Comparison of ENCODE assay signal across 9 mouse cellular contexts in genomic region chr11:100769980-100770379, GRCm38 (mm10). TPM values are rescaled to one million over a fixed set of nuclear protein-coding genes. Genes with fewer than 3 reads are reported as not detected.
DNase-seq lines count a peak whose midpoint lies in the region; ATAC-seq lines count a peak whose summit lies in the region.
"Had no signal": no experiment of that assay in that cellular context is flagged by ENCODE, and none has a peak within 500 bp of the region (broad histone marks: within the 10 kb centered on the region; RNA-seq: fewer than 3 reads in every experiment).

No protein-coding gene starts in this region.

- peak overlapping the region; percentile 75 for H3K4me2 ChIP-seq in heart, embryonic 16.5 days (ENCODE audit: low read depth, low read length)
- H3K4me2 ChIP-seq in hindbrain, embryonic 11.5 days (replicated peaks; ENCODE audit: low read depth, low read length): no peak overlapping the region; the same call in 1 of the 2 replicates
- peak overlapping the region; percentile 46 for H3K4me2 ChIP-seq in midbrain, embryonic 12.5 days (replicated peaks)

- H3K36me3 ChIP-seq in heart, embryonic 16.5 days (ENCODE audit: control insufficient read depth, insufficient read depth): 0 out of 2 replicates have a peak, but pooled peaks cover 2% of the 10 kb centered on the region
- no peaks in the 10 kb centered on the region for H3K36me3 ChIP-seq in hindbrain, embryonic 11.5 days (ENCODE audit: control insufficient read depth, insufficient read depth, low read length)
- H3K36me3 ChIP-seq in midbrain, embryonic 12.5 days: no peaks in the 10 kb centered on the region

- H3K4me3 ChIP-seq in heart, embryonic 16.5 days (ENCODE audit: low read length): peak overlapping the region; percentile 68
- peak overlapping the region; percentile 34; the same call in 1 of the 2 replicates for H3K4me3 ChIP-seq in hindbrain, embryonic 11.5 days (ENCODE audit: low read depth, low read length)
- peak overlapping the region; percentile 42; the same call in 1 of the 2 replicates for H3K4me3 ChIP-seq in midbrain, embryonic 12.5 days

- WGBS in heart, embryonic 16.5 days: 47% methylated on average over 6 of the region's 6 CpGs
- 58% methylated on average over 6 of the region's 6 CpGs for WGBS in hindbrain, embryonic 11.5 days
- WGBS in midbrain, embryonic 12.5 days: 65% methylated on average over 6 of the region's 6 CpGs

- H3K9ac ChIP-seq in heart, embryonic 16.5 days (ENCODE audit: low read length): peak overlapping the region; percentile 83
- no peak overlapping the region for H3K9ac ChIP-seq in hindbrain, embryonic 11.5 days (ENCODE audit: low read depth, low read length)
- no peak overlapping the region; the same call in 1 of the 2 replicates for H3K9ac ChIP-seq in midbrain, embryonic 12.5 days (replicated peaks)

- ATAC-seq in heart, embryonic 16.5 days (replicated peaks; ENCODE audit: extremely low read depth, insufficient read depth, low FRiP score): no peak
- ATAC-seq in hindbrain, embryonic 11.5 days (ENCODE audit: low FRiP score): no peak
- no peak for ATAC-seq in midbrain, embryonic 12.5 days (ENCODE audit: low FRiP score, low read depth)

- H3K4me1 ChIP-seq in heart, embryonic 16.5 days (ENCODE audit: control insufficient read depth, insufficient read depth, low read length): peaks cover 9% of the 10 kb centered on the region; the same call in 1 of the 2 replicates
- H3K4me1 ChIP-seq in hindbrain, embryonic 11.5 days (replicated peaks; ENCODE audit: control insufficient read depth, insufficient read depth, low read length): no peaks in the 10 kb centered on the region
- H3K4me1 ChIP-seq in midbrain, embryonic 12.5 days: peaks cover 9% of the 10 kb centered on the region; the same call in 1 of the 2 replicates

- no peak for DNase-seq in heart, postnatal 10 days
- DNase-seq in MN1 (ENCODE audit: low spot score): peak; percentile 56
- DNase-seq in hindbrain, embryonic 11.5 days (ENCODE audit: low spot score): no peak
- no peak for DNase-seq in adrenal gland, adult (ENCODE audit: inconsistent age in 2 of 2, low spot score in 1 of 2)
- DNase-seq in ovary, postnatal 36 days (ENCODE audit: low spot score): no peak
- no peak for DNase-seq in embryo, embryonic 9.5 days (ENCODE audit: extremely low spot score)

- H3K9me3 ChIP-seq in heart, embryonic 16.5 days (replicated peaks; ENCODE audit: control insufficient read depth, low read length): no peaks in the 10 kb centered on the region
- H3K9me3 ChIP-seq in hindbrain, embryonic 11.5 days (ENCODE audit: control insufficient read depth, low read length): no peaks in the 10 kb centered on the region
- H3K9me3 ChIP-seq in midbrain, embryonic 12.5 days: no peaks in the 10 kb centered on the region

- H3K27me3 ChIP-seq in heart, embryonic 16.5 days (ENCODE audit: control insufficient read depth, insufficient read depth, low read length): no peaks in the 10 kb centered on the region
- no peaks in the 10 kb centered on the region for H3K27me3 ChIP-seq in hindbrain, embryonic 11.5 days (ENCODE audit: control insufficient read depth, insufficient read depth, low read length)
- no peaks in the 10 kb centered on the region for H3K27me3 ChIP-seq in midbrain, embryonic 12.5 days

- intact Hi-C loops in heart, postnatal 10 days (cut with DNase I): no loop called here

- H3K27ac ChIP-seq in heart, embryonic 16.5 days (ENCODE audit: low read length): no peak overlapping the region
- H3K27ac ChIP-seq in hindbrain, embryonic 11.5 days (ENCODE audit: low read depth, low read length): no peak overlapping the region
- no peak overlapping the region for H3K27ac ChIP-seq in midbrain, embryonic 12.5 days (replicated peaks)

RNA-seq across cellular contexts. Expression of gene Ghdc, which starts 0.8 kb away (rescaled TPM):
- 7.1 and 7.7 TPM in 2 replicates for polyA plus RNA-seq in heart, embryonic 16.5 days (2015; fragmentation: Nextera tagmentation; extraction: Ambion mirVana)
- total RNA-seq in heart, postnatal 10 days (2021): 10 to 100 TPM; 10.4 to 12.6 TPM
- polyA plus RNA-seq in hindbrain, embryonic 11.5 days (2014; fragmentation: Nextera tagmentation; extraction: Ambion mirVana): 1.1 and 2.1 TPM in 2 replicates
- 3.7 and 5.1 TPM in 2 replicates for polyA plus RNA-seq in midbrain, embryonic 12.5 days (2016; fragmentation: Nextera tagmentation; extraction: Ambion mirVana)

RNA-seq across cellular contexts. Expression of gene Hcrt, which starts 7.2 kb away (rescaled TPM):
- not detected in 2 replicates for polyA plus RNA-seq in heart, embryonic 16.5 days (2015; fragmentation: Nextera tagmentation; extraction: Ambion mirVana)
- not detected for total RNA-seq in heart, postnatal 10 days (2021)
- not detected in 2 replicates for polyA plus RNA-seq in hindbrain, embryonic 11.5 days (2014; fragmentation: Nextera tagmentation; extraction: Ambion mirVana)
- polyA plus RNA-seq in midbrain, embryonic 12.5 days (2016; fragmentation: Nextera tagmentation; extraction: Ambion mirVana): not detected in 2 replicates
- total RNA-seq: layer of hippocampus, postnatal 14 days had no signal

RNA-seq across cellular contexts. Expression of gene Kcnh4, which starts 10.2 kb away (rescaled TPM):
- polyA plus RNA-seq in heart, embryonic 16.5 days (2015; fragmentation: Nextera tagmentation; extraction: Ambion mirVana): not detected in 2 replicates
- not detected for total RNA-seq in heart, postnatal 10 days (2021)
- polyA plus RNA-seq in hindbrain, embryonic 11.5 days (2014; fragmentation: Nextera tagmentation; extraction: Ambion mirVana): 3.8 and 5.7 TPM in 2 replicates
- 6.1 and 6.9 TPM in 2 replicates for polyA plus RNA-seq in midbrain, embryonic 12.5 days (2016; fragmentation: Nextera tagmentation; extraction: Ambion mirVana)

RNA-seq across cellular contexts. Expression of gene Rab5c, which starts 32.0 kb away (rescaled TPM):
- 17.9 and 19.9 TPM in 2 replicates for polyA plus RNA-seq in heart, embryonic 16.5 days (2015; fragmentation: Nextera tagmentation; extraction: Ambion mirVana)
- total RNA-seq in heart, postnatal 10 days (2021): 10 to 100 TPM; 85.3 to 97.8 TPM
- polyA plus RNA-seq in hindbrain, embryonic 11.5 days (2014; fragmentation: Nextera tagmentation; extraction: Ambion mirVana): 76.6 and 87.5 TPM in 2 replicates
- 17.1 and 23.4 TPM in 2 replicates for polyA plus RNA-seq in midbrain, embryonic 12.5 days (2016; fragmentation: Nextera tagmentation; extraction: Ambion mirVana)

RNA-seq across cellular contexts. Expression of gene Hspb9, which starts 56.3 kb away (rescaled TPM):
- 0.24 TPM in 1 of 2 replicates, not detected in the other for polyA plus RNA-seq in heart, embryonic 16.5 days (2015; fragmentation: Nextera tagmentation; extraction: Ambion mirVana)
- not detected for total RNA-seq in heart, postnatal 10 days (2021)
- 0.50 and 0.82 TPM in 2 replicates for polyA plus RNA-seq in hindbrain, embryonic 11.5 days (2014; fragmentation: Nextera tagmentation; extraction: Ambion mirVana)
- polyA plus RNA-seq in midbrain, embryonic 12.5 days (2016; fragmentation: Nextera tagmentation; extraction: Ambion mirVana): 0.26 TPM in 1 of 2 replicates, not detected in the other
- total RNA-seq: layer of hippocampus, postnatal 14 days had no signal
